Mouse (Mus musculus) neural tube, embryonic 15.5 days (tissue): Measurements from ENCODE around the gene Foxp2. TPM values are rescaled to one million over a fixed set of nuclear protein-coding genes. Genes with fewer than 3 reads are reported as not detected.

Experiments used
- ATAC-seq: fragments of 200-750 bp; cut with Nextera tagmentation; 2 replicates; pipeline ENCODE4 v1.8.0; 2017; ENCODE audit warnings: mild to moderate bottlenecking, moderate TSS enrichment, moderate library complexity; ENCODE audit not compliant: low FRiP score
- H3K27ac ChIP-seq: fragments of 300-500 bp; sonication (generic); replicated peaks from 2 replicates; pipeline ENCODE4 v1.5.1; 2015; ENCODE audit warnings: mild to moderate bottlenecking, inconsistent platforms
- H3K27me3 ChIP-seq: fragments of 300-500 bp; sonication (generic); replicated peaks from 2 replicates; pipeline ENCODE4 v1.6.1; 2015; ENCODE audit warnings: inconsistent platforms
- H3K36me3 ChIP-seq: fragments of 300-500 bp; sonication (generic); 2 replicates; pipeline ENCODE4 v1.6.1; 2015; ENCODE audit warnings: inconsistent platforms
- H3K4me1 ChIP-seq: fragments of 300-500 bp; sonication (generic); 2 replicates; pipeline ENCODE4 v1.6.1; 2015; ENCODE audit warnings: inconsistent platforms
- H3K4me2 ChIP-seq: fragments of 300-500 bp; sonication (generic); 2 replicates; pipeline ENCODE4 v1.6.1; 2015; ENCODE audit warnings: inconsistent platforms, mild to moderate bottlenecking, moderate library complexity
- H3K4me3 ChIP-seq: fragments of 300-500 bp; sonication (generic); replicated peaks from 2 replicates; pipeline ENCODE4 v1.5.1; 2015; ENCODE audit warnings: mild to moderate bottlenecking, inconsistent platforms
- H3K9ac ChIP-seq: fragments of 300-500 bp; sonication (generic); replicated peaks from 2 replicates; pipeline ENCODE4 v1.6.1; 2015; ENCODE audit warnings: mild to moderate bottlenecking, inconsistent platforms
- H3K9me3 ChIP-seq: fragments of 300-500 bp; sonication (generic); replicated peaks from 2 replicates; pipeline ENCODE4 v1.6.1; 2016; ENCODE audit warnings: inconsistent platforms
- WGBS: fragments of 180-500 bp; shearing (Covaris S2); methylation state at CpG from one replicate; pipeline ENCODE4 v1.1.7; 2015; ENCODE audit warnings: mixed read lengths; 5-methylcytosine and 5-hydroxymethylcytosine counted together
- polyA plus RNA-seq: library from polyadenylated mRNA; unstranded; fragments of >200 nt; fragmentation: Nextera tagmentation; extraction: Ambion mirVana; gene quantifications from 2 replicates; pipeline ENCODE4 v1.2.1, GENCODE M21; 2015

Foxp2 gene
- polyA plus RNA-seq, 1 experiment from 2014 or later, result 14.9 TPM

GRCm38 (mm10) chr6:14922704-14923103 lies 21.6 kb downstream of the Foxp2 start:
- ATAC-seq, result no peak
- Histone ChIP-seq H3K4me2 (no peak overlapping the region), H3K9me3 (no peaks in the 10 kb centered on the region), H3K27me3 (no peaks in the 10 kb centered on the region), H3K4me3 (no peak overlapping the region), H3K36me3 (no peaks in the 10 kb centered on the region), H3K27ac (no peak overlapping the region), H3K9ac (no peak overlapping the region), H3K4me1 (no peaks in the 10 kb centered on the region)

DNA sequence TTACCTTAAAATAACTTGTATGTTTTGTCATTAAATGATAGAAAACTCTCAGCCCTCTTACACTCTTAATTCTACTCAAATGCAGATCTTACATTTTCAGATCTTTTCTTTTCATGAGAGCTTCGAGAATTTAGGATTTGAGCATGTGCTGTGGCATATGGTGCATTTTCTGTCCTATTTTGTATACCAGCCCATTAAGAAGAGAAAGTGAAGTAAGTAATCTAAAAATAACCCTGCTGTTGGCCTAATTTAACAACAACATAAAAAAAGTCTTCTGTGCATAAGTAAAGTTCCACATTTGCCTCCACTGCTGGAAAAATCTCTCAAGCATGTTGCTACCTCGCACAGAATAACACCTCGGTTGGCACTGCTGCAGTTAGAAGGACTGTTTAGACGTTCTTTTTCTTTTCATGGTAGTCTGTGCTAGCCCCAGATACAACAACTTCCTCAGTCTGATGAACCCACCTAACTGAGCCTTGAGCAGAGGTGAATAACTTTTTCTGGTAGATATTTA lies 23.9 kb downstream of the Foxp2 start:
- 80% methylated on average over 4 of the region's 4 CpGs for WGBS
- H3K9me3 ChIP-seq, result no peaks in the 10 kb centered on the region
- H3K4me3 ChIP-seq, result no peak overlapping the region
- H3K27me3 ChIP-seq, result no peaks in the 10 kb centered on the region
- H3K4me2 ChIP-seq, result no peak overlapping the region
- no peak for ATAC-seq
- H3K27ac ChIP-seq, result no peak overlapping the region
- no peak overlapping the region for H3K9ac ChIP-seq
- no peaks in the 10 kb centered on the region for H3K4me1 ChIP-seq
- no peaks in the 10 kb centered on the region for H3K36me3 ChIP-seq

DNA sequence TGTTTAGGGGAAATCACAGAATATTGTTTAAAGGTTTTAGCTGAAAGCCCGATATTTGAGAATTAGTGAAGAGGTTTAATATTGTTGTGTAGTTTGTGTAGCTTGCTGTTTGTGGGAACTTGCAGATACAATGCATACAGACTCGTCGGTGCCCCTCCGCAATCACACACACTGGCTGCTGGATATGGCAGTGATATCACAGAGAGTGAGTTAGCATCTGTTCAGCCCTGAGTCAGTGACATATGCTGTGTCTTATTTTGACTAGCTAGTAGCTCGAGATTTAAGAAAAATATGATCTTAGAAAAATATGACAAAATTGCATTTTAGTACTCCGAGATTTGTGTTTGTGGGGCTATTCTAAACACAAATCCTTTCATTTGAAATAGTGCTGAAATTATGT lies 49.9 kb downstream of the Foxp2 start:
- Histone ChIP-seq H3K4me1 (no peaks in the 10 kb centered on the region), H3K27ac (no peak overlapping the region), H3K36me3 (no peaks in the 10 kb centered on the region), H3K4me3 (no peak overlapping the region), H3K27me3 (no peaks in the 10 kb centered on the region), H3K4me2 (no peak overlapping the region), H3K9ac (no peak overlapping the region), H3K9me3 (no peaks in the 10 kb centered on the region)
- ATAC-seq, result no peak
- 87% methylated on average over 6 of the region's 6 CpGs for WGBS

DNA sequence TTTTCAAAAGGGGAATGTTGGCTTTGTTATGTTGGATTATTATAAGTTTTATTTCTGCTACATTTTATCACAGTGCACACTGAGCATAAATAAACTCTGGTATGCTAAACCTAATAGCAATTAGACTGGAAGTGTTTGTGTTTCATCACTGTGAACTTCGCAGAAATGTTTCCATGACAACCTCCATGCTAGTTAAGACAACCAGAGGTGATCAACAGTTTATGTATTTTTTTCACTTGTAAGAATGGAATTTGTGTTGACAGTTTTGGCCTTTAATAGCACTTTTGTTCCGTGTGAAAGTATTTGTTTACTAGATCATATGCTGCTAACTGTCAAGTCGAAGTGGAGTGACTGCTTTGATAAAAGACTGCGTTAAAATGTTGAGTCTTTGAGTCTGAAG lies 51.6 kb downstream of the Foxp2 start:
- no peak overlapping the region for H3K4me2 ChIP-seq
- H3K4me1 ChIP-seq, result no peaks in the 10 kb centered on the region
- H3K4me3 ChIP-seq, result no peak overlapping the region
- no peak overlapping the region for H3K9ac ChIP-seq
- no peaks in the 10 kb centered on the region for H3K36me3 ChIP-seq
- H3K27ac ChIP-seq, result no peak overlapping the region
- H3K9me3 ChIP-seq, result no peaks in the 10 kb centered on the region
- ATAC-seq, result no peak
- no peaks in the 10 kb centered on the region for H3K27me3 ChIP-seq
- WGBS, result 49% methylated on average over 4 of the region's 4 CpGs

DNA sequence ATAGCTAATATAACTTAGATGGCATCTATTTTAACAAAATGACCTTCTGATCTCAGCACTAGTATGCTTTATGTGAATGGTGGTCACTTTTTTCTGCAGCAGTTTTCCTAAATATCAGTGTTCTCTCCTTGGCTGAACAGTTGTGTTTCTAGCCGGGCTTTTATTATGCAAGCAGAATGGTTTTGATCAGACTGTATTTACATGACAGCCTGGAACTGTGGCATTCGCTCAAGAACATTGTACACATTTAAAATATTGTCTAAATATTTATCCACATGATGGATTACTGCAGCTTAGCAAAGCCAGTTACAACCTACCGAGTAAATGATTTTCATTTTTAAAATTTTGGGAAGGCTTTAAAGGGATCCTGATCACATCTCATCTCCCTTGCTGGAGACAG lies 75.9 kb downstream of the Foxp2 start:
- WGBS, result 70% methylated on average over 3 of the region's 3 CpGs

DNA sequence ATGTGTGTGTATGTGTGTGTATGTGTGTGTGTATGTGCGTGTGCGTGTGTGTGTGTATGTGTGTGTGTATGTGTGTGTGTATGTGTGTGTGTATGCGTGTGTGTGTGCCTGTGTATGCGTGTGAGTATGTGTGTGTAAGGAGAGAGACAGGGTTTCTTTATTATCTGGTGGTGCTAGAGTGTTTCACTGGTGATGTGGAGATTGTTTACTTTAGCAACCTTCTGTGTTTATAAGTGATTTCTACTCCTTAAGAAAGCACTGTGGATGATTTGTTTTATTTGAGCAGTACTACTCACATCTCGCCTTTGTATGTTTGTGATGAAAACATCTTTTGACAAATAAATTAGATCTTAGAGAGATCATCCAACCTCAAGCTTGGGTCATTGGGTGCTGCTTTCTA lies 77.1 kb downstream of the Foxp2 start:
- H3K9me3 ChIP-seq, result peaks cover 3% of the 10 kb centered on the region; the same call in 1 of the 2 replicates
- no peaks in the 10 kb centered on the region for H3K4me1 ChIP-seq
- no peak overlapping the region for H3K27ac ChIP-seq
- H3K4me3 ChIP-seq, result no peak overlapping the region
- H3K4me2 ChIP-seq, result no peak overlapping the region
- no peak for ATAC-seq
- no peak overlapping the region for H3K9ac ChIP-seq
- no peaks in the 10 kb centered on the region for H3K36me3 ChIP-seq
- 90% methylated on average over 5 of the region's 5 CpGs for WGBS
- no peaks in the 10 kb centered on the region for H3K27me3 ChIP-seq

More for the DNA sequence above, 75.9 kb downstream of the Foxp2 start:
- Histone ChIP-seq H3K4me3 (no peak overlapping the region), H3K9ac (no peak overlapping the region), H3K4me1 (no peaks in the 10 kb centered on the region), H3K27ac (no peak overlapping the region), H3K4me2 (no peak overlapping the region), H3K36me3 (no peaks in the 10 kb centered on the region), H3K27me3 (no peaks in the 10 kb centered on the region), H3K9me3 (peaks cover 3% of the 10 kb centered on the region; the same call in 1 of the 2 replicates)
- no peak for ATAC-seq

DNA sequence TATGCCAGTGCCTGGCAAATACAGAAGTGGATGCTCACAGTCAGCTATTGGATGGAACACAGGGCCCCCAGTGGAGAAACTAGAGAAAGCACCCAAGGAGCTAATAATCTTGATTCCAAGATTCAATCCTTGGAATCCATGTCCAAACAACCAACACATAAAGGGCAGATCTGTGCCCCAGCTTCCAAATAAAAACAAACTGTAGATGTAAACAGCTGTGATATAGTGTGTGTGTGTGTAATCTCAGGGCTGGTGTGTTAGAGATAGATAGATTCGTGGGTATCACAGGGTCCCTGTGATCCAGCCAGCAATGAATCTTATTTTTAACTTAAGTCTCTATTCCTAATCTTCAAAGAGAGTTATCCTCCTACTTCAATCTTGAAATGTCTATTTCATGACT lies 107.0 kb downstream of the Foxp2 start:
- Histone ChIP-seq H3K27ac (no peak overlapping the region), H3K27me3 (no peaks in the 10 kb centered on the region), H3K9me3 (no peaks in the 10 kb centered on the region), H3K4me1 (no peaks in the 10 kb centered on the region), H3K36me3 (no peaks in the 10 kb centered on the region), H3K4me2 (no peak overlapping the region), H3K4me3 (no peak overlapping the region), H3K9ac (no peak overlapping the region)
- no peak for ATAC-seq
- WGBS, result 88% methylated on average over 1 of the region's 1 CpGs

GRCm38 (mm10) chr6:15028488-15028887 lies 127.3 kb downstream of the Foxp2 start:
- Histone ChIP-seq H3K27ac (no peak overlapping the region), H3K9ac (no peak overlapping the region), H3K9me3 (no peaks in the 10 kb centered on the region), H3K4me2 (no peak overlapping the region), H3K36me3 (no peaks in the 10 kb centered on the region), H3K27me3 (no peaks in the 10 kb centered on the region), H3K4me1 (no peaks in the 10 kb centered on the region), H3K4me3 (no peak overlapping the region)
- 90% methylated on average over 3 of the region's 3 CpGs for WGBS
- no peak for ATAC-seq

GRCm38 (mm10) chr6:15029446-15030125 lies 128.4 kb downstream of the Foxp2 start:
- ATAC-seq, result no peak
- Histone ChIP-seq H3K9me3 (no peaks in the 10 kb centered on the region), H3K4me1 (no peaks in the 10 kb centered on the region), H3K4me2 (no peak overlapping the region), H3K36me3 (no peaks in the 10 kb centered on the region), H3K4me3 (no peak overlapping the region), H3K9ac (no peak overlapping the region), H3K27ac (no peak overlapping the region), H3K27me3 (no peaks in the 10 kb centered on the region)
- WGBS, result 81% methylated on average over 7 of the region's 7 CpGs

- Histone ChIP-seq H3K4me3 (no peak overlapping the region), H3K4me2 (no peak overlapping the region), H3K4me1 (no peaks in the 10 kb centered on the region), H3K27me3 (no peaks in the 10 kb centered on the region), H3K27ac (no peak overlapping the region), H3K9me3 (no peaks in the 10 kb centered on the region), H3K36me3 (no peaks in the 10 kb centered on the region), H3K9ac (no peak overlapping the region)
- ATAC-seq, result no peak
- 19% methylated on average over 1 of the region's 1 CpGs for WGBS
Observed at GRCm38 (mm10) chr6:15063246-15063645, 162.1 kb downstream of the Foxp2 start.

DNA sequence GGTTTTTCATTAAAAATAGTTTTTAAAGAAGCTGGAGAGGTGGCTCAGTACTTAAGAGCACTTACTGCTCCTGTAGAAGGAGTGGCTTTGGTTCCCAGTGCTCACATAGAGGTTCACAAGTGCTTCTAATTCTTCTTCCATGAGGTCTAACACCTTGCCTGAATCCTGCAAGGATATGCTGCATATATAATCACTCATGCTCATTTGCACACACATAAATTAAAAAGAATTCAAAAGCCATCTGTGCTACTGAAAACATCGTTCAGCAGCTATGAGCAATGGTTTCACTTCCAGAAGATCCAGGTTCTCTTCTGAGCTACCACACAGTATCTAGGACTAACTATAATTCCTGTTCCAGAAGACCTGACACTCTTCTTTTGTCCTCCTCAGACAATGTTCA lies 200.4 kb downstream of the Foxp2 start:
- no peak for ATAC-seq
- Histone ChIP-seq H3K4me1 (no peaks in the 10 kb centered on the region), H3K27me3 (no peaks in the 10 kb centered on the region), H3K4me3 (no peak overlapping the region), H3K27ac (no peak overlapping the region), H3K9me3 (no peaks in the 10 kb centered on the region), H3K4me2 (no peak overlapping the region), H3K36me3 (no peaks in the 10 kb centered on the region), H3K9ac (no peak overlapping the region)
- WGBS, result 67% methylated on average over 1 of the region's 1 CpGs

- no peak overlapping the region for H3K27ac ChIP-seq
- H3K4me2 ChIP-seq, result no peak overlapping the region
- peak; percentile 76 for ATAC-seq
- 61% methylated on average over 5 of the region's 5 CpGs for WGBS
- no peaks in the 10 kb centered on the region for H3K36me3 ChIP-seq
- H3K9me3 ChIP-seq, result no peaks in the 10 kb centered on the region
- no peaks in the 10 kb centered on the region for H3K4me1 ChIP-seq
- no peak overlapping the region for H3K9ac ChIP-seq
- H3K27me3 ChIP-seq, result no peaks in the 10 kb centered on the region
- H3K4me3 ChIP-seq, result no peak overlapping the region
Observed at GRCm38 (mm10) chr6:15120916-15121315, 219.8 kb downstream of the Foxp2 start.
